12 mouse cellular contexts compared by ENCODE assay signal in genomic region chr3:129428750-129429149, GRCm38 (mm10).
"Had no signal": no experiment of that assay in that cellular context is flagged by ENCODE, and none has a peak within 500 bp of the region (broad histone marks: within the 10 kb centered on the region; RNA-seq: fewer than 3 reads in every experiment).

No protein-coding gene starts in this region.

- H3K4me2 ChIP-seq: neural tube, embryonic 12.5 days had no signal

- H3K4me3 ChIP-seq: megakaryocyte, embryonic 14.5 days; neural tube, embryonic 12.5 days had no signal

- DNase-seq: kidney, adult 8-10 months; kidney, postnatal 36 days; left cerebral cortex, postnatal 4 days; lung, adult 2 months; lung, postnatal 4 days; thymus, adult 18-20 months; thymus, postnatal 14 days had no signal

- H3K4me1 ChIP-seq: megakaryocyte, embryonic 14.5 days; neural tube, embryonic 12.5 days had no signal

- H3K9me3 ChIP-seq: neural tube, embryonic 12.5 days had no signal

- H3K9ac ChIP-seq: liver, embryonic 14.5 days; neural tube, embryonic 12.5 days had no signal

- ATAC-seq: intestine, postnatal 0 days; lung, postnatal 0 days had no signal

- H3K27ac ChIP-seq: liver, embryonic 14.5 days; neural tube, embryonic 12.5 days had no signal

- H3K27me3 ChIP-seq: megakaryocyte, embryonic 14.5 days; neural tube, embryonic 12.5 days had no signal

- H3K36me3 ChIP-seq: neural tube, embryonic 12.5 days had no signal
